In the genomic region with DNA sequence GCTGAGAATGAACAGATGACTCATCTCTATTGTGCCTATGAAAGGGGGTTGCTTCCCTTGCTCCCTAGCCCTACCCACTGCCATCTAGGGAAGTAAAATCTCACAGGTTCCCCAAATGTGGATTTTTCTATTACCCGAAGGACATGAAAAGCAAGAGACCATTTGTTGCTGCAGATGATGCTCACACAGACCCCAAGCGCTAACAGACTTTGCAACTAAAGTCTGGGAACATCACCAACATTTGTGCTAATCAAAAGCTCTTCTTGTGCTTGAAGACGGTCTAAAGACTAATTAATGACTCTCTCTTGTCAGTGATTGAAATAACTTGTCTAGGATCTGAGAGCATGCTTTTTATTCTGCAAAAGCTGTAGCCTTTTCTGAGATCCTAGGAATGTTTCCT, we compare ENCODE assay signal across 28 mouse cellular contexts.
DNase-seq lines count a peak whose midpoint lies in the region; ATAC-seq and TF ChIP-seq lines count a peak whose summit lies in the region.
"Had no signal": no experiment of that assay in that cellular context is flagged by ENCODE, and none has a peak within 500 bp of the region (broad histone marks: within the 10 kb centered on the region; RNA-seq: fewer than 3 reads in every experiment).

No protein-coding gene starts in this region.

- H3K9ac ChIP-seq in forebrain, postnatal 0 days: no peak overlapping the region
- no peak overlapping the region for H3K9ac ChIP-seq in forebrain, embryonic 13.5 days
- H3K9ac ChIP-seq in kidney, embryonic 15.5 days: no peak overlapping the region
- no peak overlapping the region for H3K9ac ChIP-seq in midbrain, embryonic 13.5 days (replicated peaks)
- H3K9ac ChIP-seq: hindbrain, embryonic 13.5 days; liver, embryonic 12.5 days; liver, postnatal 0 days; midbrain, embryonic 12.5 days; neural tube, embryonic 13.5 days had no signal

- H3K27ac ChIP-seq in forebrain, postnatal 0 days (ENCODE audit: low read depth, low read length): no peak overlapping the region
- no peak overlapping the region for H3K27ac ChIP-seq in forebrain, embryonic 13.5 days
- no peak overlapping the region for H3K27ac ChIP-seq in kidney, embryonic 15.5 days
- no peak overlapping the region for H3K27ac ChIP-seq in midbrain, embryonic 13.5 days
- H3K27ac ChIP-seq: hindbrain, embryonic 13.5 days; layer of hippocampus, adult 2 months; liver, embryonic 12.5 days; midbrain, embryonic 12.5 days; neural tube, embryonic 13.5 days had no signal

- H3K27me3 ChIP-seq in forebrain, postnatal 0 days (ENCODE audit: insufficient read depth, low read length): no peaks in the 10 kb centered on the region
- H3K27me3 ChIP-seq in forebrain, embryonic 13.5 days: no peaks in the 10 kb centered on the region
- H3K27me3 ChIP-seq in kidney, embryonic 15.5 days: no peaks in the 10 kb centered on the region
- H3K27me3 ChIP-seq in midbrain, embryonic 13.5 days: no peaks in the 10 kb centered on the region
- H3K27me3 ChIP-seq: hindbrain, embryonic 13.5 days; liver, embryonic 12.5 days; megakaryocyte, embryonic 14.5 days; midbrain, embryonic 12.5 days; neural tube, embryonic 13.5 days had no signal

- H3K9me3 ChIP-seq in forebrain, postnatal 0 days (ENCODE audit: low read length): no peaks in the 10 kb centered on the region
- no peaks in the 10 kb centered on the region for H3K9me3 ChIP-seq in forebrain, embryonic 13.5 days (replicated peaks)
- no peaks in the 10 kb centered on the region for H3K9me3 ChIP-seq in kidney, embryonic 15.5 days (replicated peaks)
- H3K9me3 ChIP-seq in midbrain, embryonic 13.5 days: no peaks in the 10 kb centered on the region
- H3K9me3 ChIP-seq: hindbrain, embryonic 13.5 days; liver, embryonic 12.5 days; megakaryocyte, embryonic 14.5 days; midbrain, embryonic 12.5 days; neural tube, embryonic 13.5 days had no signal

- peak; percentile 65 for ATAC-seq in forebrain, postnatal 0 days
- ATAC-seq in forebrain, embryonic 13.5 days: no peak
- ATAC-seq in kidney, embryonic 15.5 days (replicated peaks; ENCODE audit: low FRiP score): no peak
- no peak for ATAC-seq in midbrain, embryonic 13.5 days
- ATAC-seq: intestine, embryonic 16.5 days; liver, embryonic 12.5 days; liver, postnatal 0 days had no signal

- 44% methylated on average over 3 of the region's 3 CpGs for WGBS in forebrain, postnatal 0 days
- WGBS in forebrain, embryonic 13.5 days: 66% methylated on average over 3 of the region's 3 CpGs
- WGBS in kidney, embryonic 15.5 days: 81% methylated on average over 3 of the region's 3 CpGs
- 88% methylated on average over 3 of the region's 3 CpGs for WGBS in midbrain, embryonic 13.5 days

- TF ChIP-seq CTCF in forebrain, postnatal 0 days (IDR thresholded peaks at IDR 0.05; ENCODE audit: low read depth): no peak

- no peaks in the 10 kb centered on the region for H3K4me1 ChIP-seq in forebrain, postnatal 0 days (ENCODE audit: insufficient read depth)
- no peaks in the 10 kb centered on the region for H3K4me1 ChIP-seq in forebrain, embryonic 13.5 days
- no peaks in the 10 kb centered on the region for H3K4me1 ChIP-seq in kidney, embryonic 15.5 days
- no peaks in the 10 kb centered on the region for H3K4me1 ChIP-seq in midbrain, embryonic 13.5 days (replicated peaks)
- H3K4me1 ChIP-seq: hindbrain, embryonic 13.5 days; liver, embryonic 12.5 days; megakaryocyte, embryonic 14.5 days; midbrain, embryonic 12.5 days; neural tube, embryonic 13.5 days had no signal

- H3K4me2 ChIP-seq in forebrain, postnatal 0 days (ENCODE audit: low read depth): no peak overlapping the region
- no peak overlapping the region for H3K4me2 ChIP-seq in forebrain, embryonic 13.5 days
- H3K4me2 ChIP-seq in kidney, embryonic 15.5 days: no peak overlapping the region
- no peak overlapping the region for H3K4me2 ChIP-seq in midbrain, embryonic 13.5 days (replicated peaks)
- H3K4me2 ChIP-seq: heart, embryonic 11.5 days; hindbrain, embryonic 13.5 days; liver, embryonic 12.5 days; midbrain, embryonic 12.5 days; neural tube, embryonic 13.5 days had no signal

- no peaks in the 10 kb centered on the region for H3K36me3 ChIP-seq in forebrain, postnatal 0 days (ENCODE audit: insufficient read depth)
- H3K36me3 ChIP-seq in forebrain, embryonic 13.5 days (ENCODE audit: poor library complexity, severe bottlenecking): no peaks in the 10 kb centered on the region
- H3K36me3 ChIP-seq in kidney, embryonic 15.5 days: no peaks in the 10 kb centered on the region
- H3K36me3 ChIP-seq in midbrain, embryonic 13.5 days: no peaks in the 10 kb centered on the region
- H3K36me3 ChIP-seq: hindbrain, embryonic 13.5 days; liver, embryonic 12.5 days; midbrain, embryonic 12.5 days; neural tube, embryonic 13.5 days had no signal

- no peak overlapping the region for H3K4me3 ChIP-seq in forebrain, postnatal 0 days (ENCODE audit: low read depth, low read length)
- no peak overlapping the region for H3K4me3 ChIP-seq in forebrain, embryonic 13.5 days
- H3K4me3 ChIP-seq in kidney, embryonic 15.5 days (replicated peaks): no peak overlapping the region
- H3K4me3 ChIP-seq in midbrain, embryonic 13.5 days (replicated peaks): no peak overlapping the region
- H3K4me3 ChIP-seq: hindbrain, embryonic 13.5 days; layer of hippocampus, adult 2 months; liver, embryonic 12.5 days; megakaryocyte, embryonic 14.5 days; midbrain, embryonic 12.5 days; neural tube, embryonic 13.5 days had no signal

- DNase-seq in forebrain, postnatal 0 days: peak; percentile 31
- DNase-seq in brain, adult 2 months (ENCODE audit: low read depth, low spot score): peak; percentile 31
- peak; percentile 24 for DNase-seq in layer of hippocampus, adult 9-10 months (ENCODE audit: low spot score)
- DNase-seq in telencephalon, adult 2 months (ENCODE audit: low read depth, low spot score): peak; percentile 12
- DNase-seq in adipocyte (ENCODE audit: low spot score): no peak
- DNase-seq: adrenal gland, postnatal 14 days; B cell, adult 2 months; cerebellum, adult 9-10 months; cerebellum, postnatal 36 days; gastrocnemius, postnatal 25 days; heart, adult 18-20 months; heart, postnatal 36 days; kidney, adult 9 months; kidney, postnatal 14 days; left cerebral cortex, postnatal 4 days; liver, postnatal 0 days; lung, postnatal 36 days had no signal
